Mouse (Mus musculus): Measurements from ENCODE around the gene E030018B13Rik. TPM values are rescaled to one million over a fixed set of nuclear protein-coding genes. Genes with fewer than 3 reads are reported as not detected.

The E030018B13Rik gene
- total RNA-seq (2023), result not detected

DNA sequence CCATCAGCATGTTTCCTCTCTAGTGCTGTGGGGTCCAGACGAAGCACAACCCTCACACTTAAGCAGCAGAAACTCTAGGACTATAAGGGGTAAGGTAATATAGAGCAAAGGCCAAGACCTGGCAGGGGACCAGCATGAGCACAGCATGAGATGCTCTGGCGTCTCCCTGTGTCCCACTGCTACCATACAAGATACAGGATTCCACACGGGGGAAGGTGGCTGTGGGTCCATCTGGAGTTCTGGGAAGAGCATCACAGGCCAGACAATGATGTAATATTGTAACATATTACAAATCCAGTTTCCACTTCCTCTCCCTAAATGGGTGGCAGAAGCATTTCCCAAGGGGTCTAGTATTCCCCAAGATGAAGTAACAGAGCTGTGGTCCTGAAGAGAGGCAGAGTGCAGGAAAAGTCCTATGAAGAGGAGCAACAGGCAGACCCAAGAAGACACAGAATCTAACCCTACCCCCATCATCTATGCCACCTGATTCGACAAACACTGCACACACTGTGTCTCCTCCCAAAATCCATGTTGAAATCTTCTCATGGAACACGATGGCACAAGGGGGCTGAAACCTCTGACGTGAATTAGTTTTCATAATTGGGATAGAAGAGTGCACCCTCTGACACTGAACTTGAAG is at the start of gene E030018B13Rik:
TSS of gene E030018B13Rik (plus strand) at position 590 of the 640 bp plus-strand sequence.

DNA sequence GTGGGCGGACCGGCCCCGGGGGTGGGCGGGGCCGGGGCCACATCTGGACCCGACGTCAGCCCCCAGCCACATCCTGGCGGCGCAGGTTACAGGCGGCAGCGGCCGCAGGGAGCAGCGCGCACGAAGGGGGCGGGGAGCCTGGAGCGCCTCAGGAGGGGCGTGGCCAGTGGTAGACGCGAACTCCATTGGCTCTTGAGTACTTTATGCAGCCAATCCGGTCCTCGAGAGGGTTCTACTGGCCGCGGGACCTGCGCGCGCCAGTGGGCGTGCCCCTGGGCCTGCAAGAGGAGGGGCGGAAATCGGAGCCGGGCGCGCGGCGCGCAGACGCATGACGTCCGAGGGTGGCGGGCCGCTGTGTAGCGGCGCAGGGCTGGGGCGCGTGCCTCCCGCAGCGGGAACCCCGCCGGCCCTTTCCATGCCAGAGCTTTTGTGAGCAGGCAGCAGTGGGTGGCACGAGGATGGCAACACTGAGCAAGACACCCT is 22.3 kb downstream of the E030018B13Rik start, which contains the start of gene Klf13:
TSS of gene Klf13 (minus strand) at position 2 of the 483 bp plus-strand sequence.

Other genes with a start within 250 kb of the E030018B13Rik start
- 100 to 1,000 TPM; 295 to 331 TPM for gene Klf13, start 22.1 kb downstream of the E030018B13Rik start, total RNA-seq (2023)
- not detected for gene Trpm1, start 237.0 kb downstream of the E030018B13Rik start, total RNA-seq (2023)

Data from neutrophil, adult 59 days (primary cell).